Mouse (Mus musculus): ENCODE results near the gene Galnt5.

DNA sequence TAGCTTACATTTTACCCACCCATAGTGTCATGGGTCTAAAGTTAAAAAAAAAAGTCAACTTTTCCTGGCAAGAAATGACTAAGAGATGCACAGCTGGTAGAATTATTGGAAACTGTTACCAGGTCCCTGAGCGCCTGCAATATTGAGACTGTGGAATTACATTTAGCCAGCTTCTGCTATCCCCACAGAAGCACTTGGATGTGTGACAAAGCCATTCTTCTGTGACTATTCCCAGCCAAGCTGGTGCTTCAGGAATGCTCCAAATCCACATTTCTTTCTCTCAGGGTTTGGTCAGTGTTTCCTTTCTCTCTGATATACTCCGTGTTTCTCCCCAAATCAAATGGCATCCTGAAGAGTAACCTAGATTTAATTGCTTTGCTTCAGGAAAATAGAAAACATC, 6.6 kb upstream of the Galnt5 start:
- no peak for TF ChIP-seq CTCF (IDR thresholded peaks at IDR 0.05; ENCODE audit: low read depth)
- TF ChIP-seq EP300 (IDR thresholded peaks at IDR 0.05; ENCODE audit: low read depth), result no peak
